Mouse (Mus musculus): Measurements from ENCODE around the gene Nploc4. TPM values are rescaled to one million over a fixed set of nuclear protein-coding genes. Genes with fewer than 3 reads are reported as not detected.
A peak's percentile ranks its signal among the peaks of the same experiment; 100 is the strongest.

Gene Nploc4
- polyA plus RNA-seq, 3 experiments from 2014 or later = 8.6 to 12.4 (median 11.0) TPM

DNA sequence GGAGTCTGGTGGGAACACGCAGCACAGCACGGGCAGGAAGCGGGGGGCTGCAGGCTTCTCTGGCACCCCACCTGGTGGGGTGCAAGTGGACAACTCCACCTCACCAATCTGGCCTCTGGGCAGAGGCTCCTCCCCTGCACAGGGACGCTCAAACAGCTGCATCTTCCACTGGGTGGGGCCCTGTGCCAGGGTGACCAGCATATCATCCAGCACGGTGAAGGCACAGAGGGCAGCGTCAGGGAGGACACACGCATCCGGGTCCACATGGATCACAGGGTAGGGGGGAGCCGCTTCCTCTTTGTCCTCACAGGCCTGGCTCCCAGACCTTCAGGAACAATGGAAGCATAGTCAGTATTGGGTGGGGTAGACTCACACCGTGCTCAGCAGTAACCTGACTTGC is 60.2 kb downstream of the Nploc4 start:
- no peak for ATAC-seq

- no peak for ATAC-seq
Observed at GRCm38 (mm10) chr11:120376302-120377160, 61.0 kb downstream of the Nploc4 start.

GRCm38 (mm10) chr11:120375324-120375723 is 62.2 kb downstream of the Nploc4 start:
- ATAC-seq = no peak

DNA sequence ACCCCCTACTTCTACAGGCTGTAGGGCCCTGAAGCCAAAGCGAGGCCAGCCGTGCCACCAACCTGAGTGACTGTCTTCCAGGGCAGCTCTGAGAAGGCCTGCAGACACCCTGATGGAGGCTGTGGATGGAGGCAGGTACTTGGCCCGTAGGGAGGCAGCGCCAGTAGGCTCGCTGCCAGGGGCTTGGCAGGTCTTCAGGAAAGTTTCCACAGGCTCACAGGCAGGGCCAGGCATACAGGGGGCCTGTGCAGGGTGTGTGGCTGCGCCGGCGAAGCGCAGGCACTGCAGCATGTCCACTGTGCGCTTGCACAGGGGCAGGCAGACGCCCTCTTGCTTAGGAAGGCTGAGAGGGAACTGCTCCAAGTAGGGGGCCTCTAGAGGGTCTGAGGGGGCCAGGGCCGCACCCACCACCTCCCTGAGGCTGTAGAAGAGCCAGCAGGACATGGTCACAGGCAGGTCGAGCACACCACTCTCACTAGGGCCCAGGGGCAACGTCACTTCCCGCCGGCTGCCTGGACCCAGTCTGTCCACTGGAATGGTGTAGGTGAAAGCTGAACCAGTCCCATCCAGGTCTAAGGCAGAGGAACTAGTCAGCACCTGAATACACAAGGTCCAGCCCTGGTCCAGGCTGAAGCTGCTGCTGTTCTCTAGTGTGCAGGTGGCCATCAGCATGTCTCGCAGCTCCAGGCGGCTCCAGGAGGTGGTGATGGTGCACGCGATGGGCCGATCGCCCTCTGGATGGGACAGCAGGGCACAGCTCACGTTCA is 63.5 kb downstream of the Nploc4 start:
- no peak for ATAC-seq

- ATAC-seq = no peak
Observed at GRCm38 (mm10) chr11:120373025-120373424, 64.5 kb downstream of the Nploc4 start.

- ATAC-seq = no peak
Observed at GRCm38 (mm10) chr11:120369656-120370055, 67.9 kb downstream of the Nploc4 start.

DNA sequence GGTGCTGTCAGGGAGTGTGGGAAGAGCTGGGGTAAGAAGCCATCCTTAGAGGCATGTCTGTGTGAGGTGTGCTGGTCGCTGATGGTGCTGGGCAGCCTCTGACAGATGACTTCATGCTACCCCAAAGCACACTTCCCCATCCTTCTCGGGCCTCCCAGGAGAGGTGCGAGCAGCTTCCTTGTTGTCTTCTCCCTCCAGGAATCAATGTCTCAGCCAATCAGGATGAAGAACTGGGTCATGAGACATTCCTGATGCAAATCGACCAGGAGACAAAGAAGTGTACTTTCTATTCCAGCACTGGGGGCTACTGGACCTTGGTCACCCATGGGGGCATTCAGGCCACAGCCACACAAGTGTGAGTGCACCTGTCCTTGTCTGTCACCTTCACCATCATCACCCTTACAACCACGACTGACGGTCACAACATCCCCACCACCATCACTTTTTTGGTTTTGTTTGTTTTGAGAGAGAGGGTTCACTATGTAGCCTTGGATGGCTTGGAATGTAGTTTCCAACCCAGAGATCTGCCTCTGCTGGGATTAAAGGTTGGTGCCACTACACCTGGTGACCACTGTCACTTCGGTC is 71.0 kb downstream of the Nploc4 start:
- no peak for ATAC-seq

- no peak for ATAC-seq
Observed at GRCm38 (mm10) chr11:120362891-120363290, 74.6 kb downstream of the Nploc4 start.

GRCm38 (mm10) chr11:120361295-120361694 is 76.2 kb downstream of the Nploc4 start, which contains the start of gene Fscn2:
Gene Fscn2 (plus strand): TSS chr11:120361534.
- ATAC-seq = no peak

- no peak for ATAC-seq
Observed at GRCm38 (mm10) chr11:120360755-120361154, 76.8 kb downstream of the Nploc4 start.

- ATAC-seq = no peak
Observed at GRCm38 (mm10) chr11:120360062-120360461, 77.4 kb downstream of the Nploc4 start.

GRCm38 (mm10) chr11:120359391-120359790 is 78.1 kb downstream of the Nploc4 start:
- no peak for ATAC-seq

DNA sequence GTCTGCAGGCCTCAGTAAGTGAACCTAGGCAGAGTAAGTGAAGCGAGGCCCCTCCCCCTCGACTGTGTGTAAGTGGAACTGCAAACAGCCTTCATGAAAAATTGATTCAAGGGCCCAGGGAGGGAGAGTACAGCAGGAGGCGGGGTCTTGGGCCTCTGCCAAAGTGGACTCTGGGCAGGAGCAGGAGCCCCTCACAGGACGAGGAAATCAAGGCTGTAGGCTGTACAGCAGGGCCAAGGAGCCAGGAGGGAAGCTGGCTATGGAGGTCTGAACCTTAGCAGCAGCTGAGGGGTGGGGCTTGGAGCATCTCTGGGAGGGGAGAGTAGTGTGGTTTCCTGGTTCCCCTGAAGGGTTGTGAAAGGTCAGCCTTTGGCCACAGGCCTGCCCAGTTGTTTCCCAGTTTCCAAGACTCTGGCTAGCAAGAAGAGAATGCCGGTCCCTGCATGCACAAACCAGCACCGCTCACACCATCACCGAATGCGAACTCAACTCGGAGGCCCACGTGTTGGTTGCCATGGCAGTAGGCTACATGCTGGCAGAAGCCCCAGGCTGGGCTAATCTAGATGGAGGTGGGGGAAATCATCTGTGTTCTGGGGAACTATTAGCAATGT is 79.6 kb downstream of the Nploc4 start:
- no peak for ATAC-seq

- ATAC-seq = no peak
Observed at GRCm38 (mm10) chr11:120356900-120357299, 80.6 kb downstream of the Nploc4 start.

GRCm38 (mm10) chr11:120356319-120356840 is 81.1 kb downstream of the Nploc4 start:
- no peak for ATAC-seq

DNA sequence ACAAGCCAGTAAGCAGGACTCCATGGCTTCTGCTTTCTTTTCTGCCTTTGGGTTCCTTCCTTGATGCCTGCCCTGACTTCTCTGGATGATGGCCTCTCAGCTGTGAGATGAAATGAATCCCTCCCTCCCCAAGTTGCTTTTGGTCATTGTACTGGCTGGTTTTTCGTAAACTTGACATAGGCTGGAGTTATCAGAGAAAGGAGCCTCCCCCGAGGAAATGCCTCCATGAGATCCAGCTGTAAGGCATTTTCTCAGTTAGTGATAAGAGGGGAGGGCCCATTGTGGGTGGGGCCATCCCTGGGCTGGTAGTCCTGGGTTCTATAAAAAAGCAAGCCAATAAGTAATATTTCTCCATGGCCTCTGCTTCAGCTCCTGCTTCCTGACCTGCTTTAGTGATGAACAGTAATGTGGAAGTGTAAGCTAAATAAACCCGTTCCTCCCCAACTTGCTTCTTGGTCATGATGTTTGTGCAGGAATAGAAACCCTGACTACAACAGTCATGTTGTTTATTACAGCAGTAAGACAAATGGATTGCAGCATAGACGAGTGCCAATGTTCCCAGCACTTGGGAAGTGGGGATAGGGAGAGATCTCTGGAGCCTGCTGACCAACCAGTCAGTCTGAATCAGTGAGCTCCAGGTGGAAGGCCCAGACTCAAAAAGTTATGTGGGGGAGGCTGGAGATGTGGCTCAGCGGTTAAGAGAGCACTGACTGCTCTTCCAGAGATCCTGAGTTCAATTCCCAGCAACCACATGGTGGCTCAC is 82.0 kb downstream of the Nploc4 start:
- no peak for ATAC-seq

DNA sequence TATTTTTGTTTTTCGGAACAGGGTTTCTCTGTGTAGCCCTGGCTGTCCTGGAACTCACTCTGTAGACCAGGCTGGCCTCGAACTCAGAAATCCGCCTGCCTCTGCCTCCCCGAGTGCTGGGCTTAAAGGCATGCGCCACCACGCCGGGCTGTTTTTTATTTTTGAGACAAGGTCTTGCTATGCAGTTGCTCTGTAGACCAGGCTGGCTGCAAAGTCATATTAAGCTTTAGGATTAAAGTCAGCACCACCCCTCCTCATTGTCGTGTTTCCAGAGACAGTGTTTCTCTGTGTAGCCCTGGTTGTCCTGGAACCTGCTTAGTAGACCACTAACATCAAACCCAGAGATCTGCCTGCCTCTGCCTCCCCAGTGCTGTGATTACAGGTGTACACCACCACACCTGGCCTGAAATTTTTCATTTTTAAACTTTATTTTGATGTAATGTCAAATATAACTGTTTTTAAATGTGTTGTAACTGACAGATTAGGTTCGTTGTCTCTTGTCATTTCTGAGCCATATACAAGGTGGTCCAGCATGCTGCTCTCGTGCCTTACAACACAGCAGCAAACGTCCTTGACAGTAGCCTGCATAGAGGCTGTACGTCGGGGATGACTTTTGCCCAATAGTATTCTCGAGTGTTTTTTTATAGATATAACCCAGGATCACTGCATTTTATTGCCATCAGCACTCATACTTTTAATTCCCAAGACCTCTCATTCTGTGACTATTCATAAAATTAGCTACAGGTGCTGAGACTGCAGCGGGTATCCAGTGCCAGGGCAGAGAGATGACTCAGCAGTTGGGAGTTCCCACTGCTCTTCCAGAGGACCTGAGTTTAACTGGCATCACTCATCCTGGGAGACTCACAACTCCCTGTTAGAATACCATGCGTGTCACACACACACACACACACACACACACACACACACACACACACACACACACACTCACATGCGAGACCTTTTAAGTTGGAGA is 82.9 kb downstream of the Nploc4 start:
- ATAC-seq = no peak

- peak; percentile 73 for ATAC-seq
Observed at GRCm38 (mm10) chr11:120353500-120354303, 83.8 kb downstream of the Nploc4 start.

DNA sequence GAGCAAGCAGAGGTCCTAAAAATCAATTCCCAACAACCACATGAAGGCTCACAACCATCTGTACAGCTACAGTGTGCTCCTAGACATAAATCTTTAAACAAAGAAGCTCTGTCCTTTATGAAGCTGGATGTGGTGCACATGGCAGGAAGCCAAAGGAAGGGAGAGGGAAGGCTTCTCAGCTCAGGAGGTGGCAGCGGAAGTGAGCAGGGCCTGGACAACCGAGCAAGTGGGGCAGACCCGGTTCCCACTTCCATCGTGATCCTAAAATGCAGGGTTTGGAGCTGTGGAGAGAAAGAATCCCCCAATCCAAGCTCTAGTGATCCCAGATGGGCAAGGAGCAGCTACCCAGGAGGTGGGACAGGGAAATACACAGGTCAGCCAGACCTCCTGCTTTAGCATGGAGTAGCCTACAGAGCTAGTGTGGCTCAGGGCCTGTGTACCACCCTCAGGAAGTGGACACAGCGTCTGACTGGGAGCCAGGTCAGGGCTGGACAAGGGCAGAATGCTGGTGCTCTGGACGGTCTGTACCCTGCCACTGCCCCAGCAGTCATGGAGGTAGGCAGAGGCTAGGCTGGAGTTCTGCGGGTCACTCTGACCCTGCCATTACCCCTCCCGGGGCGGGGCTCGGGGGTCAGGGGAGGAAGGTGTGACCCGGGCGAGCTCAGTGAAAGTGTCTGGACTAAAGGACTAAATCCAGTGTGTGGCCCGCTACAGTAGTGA is 84.8 kb downstream of the Nploc4 start:
- no peak for ATAC-seq

All from inflammation-experienced regulatory T-cells, adult 6 months (primary cell).